Mouse (Mus musculus) CH12.LX (cell line): ENCODE data around the gene Tmc2. TPM values are rescaled to one million over a fixed set of nuclear protein-coding genes. Genes with fewer than 3 reads are reported as not detected.

Experiments
- DNase-seq: peaks from one replicate; pipeline ENCODE4 v3.0.0-alpha.2; 2013; ENCODE audit errors: extremely low read depth
- H3K27ac ChIP-seq: 2 replicates; pipeline ENCODE4 v1.5.1; 2012; ENCODE audit warnings: low read depth, mild to moderate bottlenecking, control low read depth, moderate library complexity; ENCODE audit not compliant: insufficient read depth
- H3K27me3 ChIP-seq: replicated peaks from 2 replicates; pipeline ENCODE3; 2012; ENCODE audit warnings: inconsistent platforms
- H3K36me3 ChIP-seq, 2 experiments: replicated peaks in 1 of 2; 2 replicates each; pipeline versions ENCODE3 to v1.6.1; 2012; ENCODE audit warnings: inconsistent platforms in 1 of 2, low read length in 1 of 2, mild to moderate bottlenecking in 1 of 2, mixed read lengths in 1 of 2, moderate library complexity in 1 of 2; ENCODE audit not compliant: control insufficient read depth in 1 of 2, insufficient read depth in 1 of 2
- H3K4me1 ChIP-seq, 2 experiments: 2 replicates each; pipeline ENCODE4 v1.6.1; 2012; ENCODE audit warnings: inconsistent platforms in 1 of 2, moderate library complexity in 1 of 2; ENCODE audit not compliant: insufficient read depth in 2 of 2, control insufficient read depth in 1 of 2
- H3K4me2 ChIP-seq: 2 replicates; pipeline ENCODE4 v1.6.1; 2012; ENCODE audit warnings: low read depth, mild to moderate bottlenecking, control low read depth; ENCODE audit not compliant: poor library complexity, insufficient read depth, severe bottlenecking
- H3K4me3 ChIP-seq, 3 experiments: fragments of 150-350 bp in 1 of 3; sonication (generic) in 1 of 3; replicated peaks in 1 of 3; 2 replicates each; pipeline versions ENCODE3 to v1.5.1; 2011 to 2012; ENCODE audit warnings: low read depth in 2 of 3, low read length in 2 of 3, mild to moderate bottlenecking in 2 of 3, moderate library complexity in 2 of 3, control low read depth in 1 of 3, improper control_type of control experiment in 1 of 3, inconsistent platforms in 1 of 3, mixed read lengths in 1 of 3; ENCODE audit not compliant: poor library complexity in 1 of 3
- H3K79me2 ChIP-seq: replicated peaks from 2 replicates; pipeline ENCODE4 v1.6.1; 2012; ENCODE audit warnings: mild to moderate bottlenecking, moderate library complexity; ENCODE audit not compliant: control insufficient read depth, poor library complexity, insufficient read depth, severe bottlenecking; ENCODE audit errors: extremely low read depth
- H3K9ac ChIP-seq: 2 replicates; pipeline ENCODE4 v1.6.1; 2012; ENCODE audit warnings: low read depth, mild to moderate bottlenecking, control low read depth, moderate library complexity; ENCODE audit not compliant: insufficient read depth
- H3K9me3 ChIP-seq: replicated peaks from 2 replicates; pipeline ENCODE3; 2012; ENCODE audit warnings: low read length, inconsistent platforms, mixed read lengths
- BHLHE40 ChIP-seq: IDR thresholded peaks from 2 replicates; pipeline ENCODE4 v1.6.1; 2011; ENCODE audit warnings: mild to moderate bottlenecking, low read depth, low read length, improper control_type of control experiment
- HCFC1 ChIP-seq: IDR thresholded peaks from 2 replicates; pipeline ENCODE4 v1.6.1; 2012; ENCODE audit warnings: low read depth, mild to moderate bottlenecking, inconsistent platforms, low read length, improper control_type of control experiment
- IRF4 ChIP-seq: IDR thresholded peaks from 2 replicates; pipeline ENCODE4 v1.6.1; 2014; ENCODE audit warnings: low read depth, mild to moderate bottlenecking, inconsistent platforms, low read length, improper control_type of control experiment
- JUND ChIP-seq: conservative IDR thresholded peaks from 2 replicates; pipeline ENCODE4 v1.6.1; 2011; ENCODE audit warnings: low read depth, low read length, improper control_type of control experiment
- KAT2A ChIP-seq: IDR thresholded peaks from 2 replicates; pipeline ENCODE4 v1.6.1; 2012; ENCODE audit warnings: low read length, improper control_type of control experiment, inconsistent platforms; ENCODE audit not compliant: insufficient replicate concordance
- MAX ChIP-seq: IDR thresholded peaks from 2 replicates; pipeline ENCODE4 v1.6.1; 2011; ENCODE audit warnings: low read length, improper control_type of control experiment
- MEF2A ChIP-seq: IDR thresholded peaks from 2 replicates; pipeline ENCODE4 v1.6.1; 2014; ENCODE audit warnings: low read depth, mild to moderate bottlenecking, inconsistent platforms, low read length, improper control_type of control experiment, borderline replicate concordance
- MYC ChIP-seq: IDR thresholded peaks from 2 replicates; pipeline ENCODE4 v1.6.1; 2011; ENCODE audit warnings: low read depth, mild to moderate bottlenecking, improper control_type of control experiment, low read length
- NRF1 ChIP-seq: IDR thresholded peaks from 2 replicates; pipeline ENCODE4 v1.6.1; 2014; ENCODE audit warnings: low read depth, mild to moderate bottlenecking, inconsistent platforms, low read length, improper control_type of control experiment, moderate library complexity
- POLR2A ChIP-seq: IDR thresholded peaks from 2 replicates; pipeline ENCODE4 v1.6.1; 2011; ENCODE audit warnings: low read depth, mild to moderate bottlenecking, improper control_type of control experiment, low read length
- POLR2AphosphoS2 ChIP-seq: IDR thresholded peaks from 2 replicates; pipeline ENCODE4 v1.6.1; 2011; ENCODE audit warnings: low read depth, low read length, improper control_type of control experiment
- RCOR1 ChIP-seq: conservative IDR thresholded peaks from 2 replicates; pipeline ENCODE4 v1.6.1; 2012; ENCODE audit warnings: low read depth, mild to moderate bottlenecking, inconsistent platforms, low read length, improper control_type of control experiment
- SIN3A ChIP-seq: IDR thresholded peaks from 2 replicates; pipeline ENCODE4 v1.6.1; 2012; ENCODE audit warnings: low read length, improper control_type of control experiment, inconsistent platforms
- TBP ChIP-seq: conservative IDR thresholded peaks from 2 replicates; pipeline ENCODE4 v1.6.1; 2011; ENCODE audit warnings: low read depth, low read length, improper control_type of control experiment
- TCF12 ChIP-seq: IDR thresholded peaks from 2 replicates; pipeline ENCODE4 v1.6.1; 2014; ENCODE audit warnings: low read depth, mild to moderate bottlenecking, inconsistent platforms, low read length, improper control_type of control experiment
- UBTF ChIP-seq: IDR thresholded peaks from 2 replicates; pipeline ENCODE4 v1.6.1; 2012; ENCODE audit warnings: low read depth, mild to moderate bottlenecking, inconsistent platforms, low read length, improper control_type of control experiment, moderate library complexity
- USF1 ChIP-seq: IDR thresholded peaks from 2 replicates; pipeline ENCODE4 v1.6.1; 2014; ENCODE audit warnings: low read depth, mild to moderate bottlenecking, inconsistent platforms, low read length, improper control_type of control experiment
- USF2 ChIP-seq: conservative IDR thresholded peaks from 2 replicates; pipeline ENCODE4 v1.6.1; 2011; ENCODE audit warnings: low read depth, low read length, improper control_type of control experiment
- ZKSCAN1 ChIP-seq: IDR thresholded peaks from 2 replicates; pipeline ENCODE4 v1.6.1; 2012; ENCODE audit warnings: low read depth, inconsistent platforms, low read length, improper control_type of control experiment, borderline replicate concordance
- ZMIZ1 ChIP-seq: IDR thresholded peaks from 2 replicates; pipeline ENCODE4 v1.6.1; 2012; ENCODE audit warnings: low read depth, mild to moderate bottlenecking, inconsistent platforms, low read length, improper control_type of control experiment
- dilution Hi-C: fragments of 300-500 bp; cut with MboI; formaldehyde crosslinking; loops from 2 replicates; pipeline ENCODE4 v1.14.3; 2020; ENCODE audit warnings: low sequenced_read_pairs; ENCODE audit not compliant: extremely low pct_unique_long_range_greater_than_20kb, extremely low pct_ligation_motif_present
- in situ Hi-C: fragments of 300-500 bp; cut with MboI; formaldehyde crosslinking; loops from 3 replicates; pipeline ENCODE4 v1.14.3; 2019; ENCODE audit warnings: low sequenced_read_pairs, low pct_ligation_motif_present, low pct_unique_long_range_greater_than_20kb, mixed read lengths
- polyA plus RNA-seq: library from polyadenylated mRNA; unstranded; fragments of >175 nt; gene quantifications from 2 replicates; pipeline ENCODE4 v1.2.1, GENCODE M21; 2012; ENCODE audit warnings: low read depth; ENCODE audit not compliant: insufficient read length
- total RNA-seq, 2 experiments: library from RNA; depleted of rRNA; stranded (reverse); fragments of 300-350 nt in 1 of 2; fragments of >200 nt in 1 of 2; gene quantifications; 2 replicates each; pipeline ENCODE4 v1.2.3; 2012 to 2014

Tmc2 gene
- total and polyA plus RNA-seq, 3 experiments, result not detected

- dilution Hi-C loops, result no loop called here
- Histone ChIP-seq H3K9ac (no peak overlapping the region), H3K4me1 (no peaks in the 10 kb centered on the region), H3K27me3 (peaks cover 19% of the 10 kb centered on the region), H3K36me3 (no peaks in the 10 kb centered on the region), H3K4me2 (no peak overlapping the region), H3K79me2 (no peaks in the 10 kb centered on the region), H3K27ac (no peak overlapping the region), H3K9me3 (peaks cover 14% of the 10 kb centered on the region), H3K4me3 (no peak overlapping the region)
- no peak for TF ChIP-seq TCF12
- DNase-seq, result no peak
- in situ Hi-C loops, result loop anchor here (25.0 kb wide), 1 partner anchor 521 kb away; the partner anchor contains the start of gene Pdyn
These were observed 13.0 kb downstream of the Tmc2 start for GRCm38 (mm10) chr2:130207996-130208395.

- Histone ChIP-seq H3K4me1 (no peaks in the 10 kb centered on the region), H3K4me2 (no peak overlapping the region)
- TF ChIP-seq POLR2AphosphoS2 (no peak), NRF1 (no peak), POLR2A (no peak), UBTF (no peak), IRF4 (no peak), USF1 (no peak), TBP (no peak), ZKSCAN1 (no peak), RCOR1 (no peak), TCF12 (no peak), MEF2A (no peak), HCFC1 (no peak)
- TF ChIP-seq, all 38 proteins: peak for 0
- peaks cover 11% of the 10 kb centered on the region for H3K9me3 ChIP-seq
- H3K27ac ChIP-seq, result no peak overlapping the region; the same call in 1 of the 2 replicates
- H3K9ac ChIP-seq, result no peak overlapping the region
- no peaks in the 10 kb centered on the region for H3K36me3 ChIP-seq
- DNase-seq, result no peak
- H3K79me2 ChIP-seq, result no peaks in the 10 kb centered on the region
- dilution Hi-C loops (no loop called here), in situ Hi-C loops (loop anchor here (25.0 kb wide), 1 partner anchor 522 kb away; the partner anchor contains the start of gene Pdyn)
- H3K27me3 ChIP-seq, result peaks cover 21% of the 10 kb centered on the region
- no peak overlapping the region for H3K4me3 ChIP-seq
These were observed 14.6 kb downstream of the Tmc2 start for GRCm38 (mm10) chr2:130209636-130210035.

GRCm38 (mm10) chr2:130211581-130211980, 16.6 kb downstream of the Tmc2 start:
- Histone ChIP-seq H3K9ac (no peak overlapping the region), H3K36me3 (no peaks in the 10 kb centered on the region), H3K27ac (no peak overlapping the region), H3K9me3 (peaks cover 8% of the 10 kb centered on the region), H3K4me1 (no peaks in the 10 kb centered on the region), H3K79me2 (no peaks in the 10 kb centered on the region), H3K27me3 (peaks cover 19% of the 10 kb centered on the region), H3K4me2 (no peak overlapping the region), H3K4me3 (no peak overlapping the region)
- TF ChIP-seq NRF1 (no peak), MYC (no peak), IRF4 (no peak), ZMIZ1 (no peak), SIN3A (no peak), KAT2A (no peak), TBP (no peak), POLR2A (no peak), BHLHE40 (no peak), JUND (no peak), MEF2A (no peak), USF2 (no peak), USF1 (no peak), MAX (no peak)
- dilution Hi-C loops, result no loop called here
- DNase-seq, result no peak
- in situ Hi-C loops, result loop anchor here (25.0 kb wide), 1 partner anchor 524 kb away; the partner anchor contains the start of gene Pdyn
